Mouse (Mus musculus) cerebellum, adult 9-10 months (tissue): ENCODE results near the gene Fam76b.
"Not testable (repeated sequence)": the region's sequence is repeated elsewhere in the genome, so short reads cannot be mapped to it uniquely, and the experiment has no call there.

ENCODE experiments used
- DNase-seq: peaks from one replicate; pipeline ENCODE4 v3.0.0; 2022

Fam76b gene

DNA sequence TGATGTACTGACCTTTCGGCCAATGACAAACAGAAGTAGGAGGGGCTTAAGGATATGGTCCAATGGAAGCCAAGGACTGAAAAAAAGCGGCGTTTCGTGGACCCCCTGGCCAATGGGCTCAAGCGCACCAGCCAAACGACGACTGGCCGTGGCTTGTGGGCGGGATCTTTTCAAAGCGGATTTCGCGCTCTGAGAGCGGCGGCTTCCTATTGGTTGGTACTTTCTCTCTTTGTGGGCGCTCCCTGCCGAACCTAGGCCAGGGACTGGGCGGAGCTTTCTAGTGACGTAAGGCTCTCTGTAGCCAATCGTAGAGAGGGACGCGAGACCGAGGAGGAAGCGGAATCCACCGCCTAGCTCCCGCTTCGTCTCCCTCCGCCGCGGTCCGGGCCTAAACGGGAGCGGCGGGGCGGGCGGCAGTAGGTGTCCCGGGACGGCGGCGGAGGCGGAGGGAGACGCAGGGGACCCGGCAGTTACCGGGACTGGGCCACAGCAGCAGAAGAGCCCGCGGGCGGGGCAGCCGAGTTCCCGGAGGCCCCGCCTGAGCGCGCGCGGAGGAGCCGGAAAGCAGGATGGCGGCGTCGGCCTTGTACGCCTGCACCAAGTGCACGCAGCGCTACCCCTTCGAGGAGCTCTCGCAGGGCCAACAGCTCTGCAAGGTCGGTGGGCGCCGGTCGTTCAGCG lies at the start of gene Fam76b:
Gene Fam76b (plus strand): TSS at position 311 of the 681 bp plus-strand sequence.
- peak; percentile 100 for DNase-seq

DNA sequence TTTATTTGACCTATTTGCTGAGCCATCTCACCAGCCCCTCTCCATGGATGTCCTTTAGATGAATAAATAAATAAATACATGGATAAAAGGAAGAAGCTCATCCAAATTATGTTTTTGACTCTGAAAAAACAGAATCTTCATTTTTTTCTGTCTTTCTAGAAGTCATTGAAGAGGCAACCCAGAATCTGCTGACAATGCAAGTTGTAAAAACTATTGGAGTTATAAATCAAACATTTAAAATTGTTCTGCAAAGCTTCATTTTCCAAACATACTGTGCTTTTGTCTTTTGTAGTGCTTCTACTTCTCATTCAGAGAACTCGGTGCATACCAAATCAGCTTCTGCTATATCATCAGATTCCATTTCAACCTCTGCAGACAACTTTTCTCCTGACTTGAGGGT lies 45.5 kb upstream of the Fam76b start:
- DNase-seq, result no peak

DNA sequence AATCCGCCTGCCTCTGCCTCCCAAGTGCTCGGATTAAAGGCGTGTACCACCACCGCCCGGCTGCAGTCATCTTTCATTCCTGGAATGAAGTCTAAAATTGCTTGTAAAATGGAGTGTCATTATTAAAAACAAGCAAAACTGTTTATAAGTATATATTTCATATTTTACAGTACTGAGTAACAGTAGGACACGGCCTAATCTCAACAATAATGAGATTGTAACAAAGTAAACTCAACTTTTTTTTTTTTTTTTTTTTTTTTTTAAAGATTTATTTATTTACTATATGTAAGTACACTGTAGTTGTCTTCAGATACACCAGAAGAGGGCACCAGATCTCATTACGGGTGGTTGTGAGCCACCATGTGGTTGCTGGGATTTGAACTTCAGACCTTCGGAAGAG lies 36.7 kb upstream of the Fam76b start:
- DNase-seq, result not testable (repeated sequence)

DNA sequence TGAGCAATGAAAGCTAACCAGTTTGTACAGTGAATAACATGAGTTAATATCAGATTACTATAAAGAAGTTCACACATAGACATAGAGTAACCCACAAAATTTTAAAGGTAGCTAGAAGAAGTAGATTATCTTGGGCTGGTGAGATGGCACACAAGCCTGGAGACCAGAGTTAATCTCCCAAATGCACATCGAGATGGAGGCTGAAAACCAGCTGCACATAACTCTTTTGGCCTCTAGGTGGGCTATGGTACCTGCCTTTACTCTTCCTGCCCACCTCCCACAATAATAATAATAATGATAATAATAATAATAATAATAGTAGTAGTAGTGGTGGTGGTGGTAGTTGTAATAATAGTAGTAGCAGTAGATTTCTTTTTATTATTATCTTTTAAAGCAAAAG lies 33.2 kb upstream of the Fam76b start:
- no peak for DNase-seq

DNA sequence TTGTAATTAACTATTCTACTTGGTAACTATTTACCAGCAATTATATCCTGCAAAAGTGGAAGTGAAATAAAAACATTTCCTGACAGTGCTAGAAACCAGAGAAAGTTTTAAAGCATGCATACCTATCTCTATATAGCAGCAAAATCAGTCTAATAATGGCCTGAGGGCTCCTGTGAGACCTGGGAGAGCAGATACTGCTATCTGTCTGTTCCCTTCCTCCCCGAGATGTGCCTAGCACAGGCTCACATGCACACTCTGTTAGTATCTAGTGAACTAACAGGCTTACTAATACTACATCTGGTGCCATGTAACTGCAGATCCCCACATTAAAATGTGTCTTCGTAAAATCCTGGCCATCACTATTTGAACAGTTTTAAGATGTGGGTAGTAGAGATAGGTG lies 32.8 kb upstream of the Fam76b start:
- DNase-seq, result no peak

DNA sequence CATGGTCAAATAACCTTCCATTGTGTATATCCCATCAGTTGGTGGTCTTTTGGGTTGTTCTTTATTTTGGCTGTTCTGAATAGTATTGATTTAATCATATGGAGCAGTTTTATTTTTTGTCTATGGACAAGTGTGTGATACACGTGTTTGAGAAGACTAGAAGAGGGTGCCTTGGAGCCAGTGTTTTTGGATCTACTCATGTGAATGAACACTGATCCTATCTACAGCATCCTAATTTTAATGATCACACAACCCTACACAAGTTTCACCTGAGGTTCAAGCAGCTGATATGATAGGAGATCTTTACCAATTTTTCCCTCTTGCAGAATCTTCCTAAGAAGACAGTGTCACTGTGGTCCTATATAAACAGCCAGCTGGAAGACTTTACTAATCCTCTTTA lies 23.0 kb upstream of the Fam76b start:
- DNase-seq, result no peak

DNA sequence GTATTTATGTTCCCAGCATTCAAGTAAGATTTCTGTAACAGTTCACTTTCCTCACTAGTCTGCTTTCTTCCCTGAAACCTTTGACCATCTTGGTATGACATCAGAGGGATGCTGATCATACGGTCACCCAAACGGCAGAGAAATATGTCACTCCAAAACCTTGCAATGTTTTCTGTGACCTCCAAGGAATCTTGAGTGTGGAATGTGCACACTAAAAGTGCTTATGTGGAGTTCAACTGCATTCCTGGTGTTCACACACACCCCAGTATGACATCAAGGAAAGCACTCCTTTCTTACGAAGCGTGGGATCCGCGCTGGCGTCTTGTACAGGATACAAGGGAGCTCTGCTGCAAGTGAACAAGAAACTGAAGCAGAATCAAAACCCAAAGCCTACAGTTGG lies 20.7 kb upstream of the Fam76b start:
- no peak for DNase-seq

DNA sequence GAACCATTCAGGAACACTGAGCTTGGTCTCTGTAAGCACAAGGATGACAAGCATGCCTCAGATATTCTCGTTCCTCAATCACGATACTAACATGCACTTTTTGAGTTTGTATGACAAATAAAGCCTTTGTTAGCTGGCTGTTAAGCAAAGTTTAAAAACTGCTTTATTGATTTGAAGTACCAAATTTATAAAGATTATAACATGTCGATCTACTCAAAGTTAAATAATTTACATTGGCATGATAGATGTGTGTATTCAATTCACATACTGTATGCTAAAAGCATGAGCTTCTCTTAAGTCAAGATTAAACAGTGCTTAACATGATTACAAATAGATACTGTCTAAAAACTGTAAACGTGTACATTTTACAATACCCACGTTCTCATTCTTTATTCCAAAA lies 19.9 kb upstream of the Fam76b start:
- DNase-seq, result no peak

DNA sequence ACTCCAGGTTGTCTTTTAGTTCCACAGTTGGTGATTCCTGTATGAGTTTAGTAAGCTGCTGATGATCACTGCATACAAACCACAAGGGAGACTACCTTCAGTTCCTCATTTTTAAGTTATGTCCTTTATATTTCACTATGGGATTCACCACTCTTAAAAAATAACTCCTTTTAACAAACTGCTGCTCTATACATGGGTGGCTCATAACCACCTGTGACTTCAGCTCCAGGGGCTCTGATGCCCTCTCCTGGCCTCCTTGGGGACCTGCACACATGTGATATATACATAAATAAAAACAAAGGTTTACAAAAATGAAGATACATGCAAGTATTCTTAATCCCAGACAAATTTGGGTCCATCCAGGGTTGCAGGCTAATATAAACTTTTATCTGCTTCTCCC lies 17.6 kb upstream of the Fam76b start:
- DNase-seq, result no peak

DNA sequence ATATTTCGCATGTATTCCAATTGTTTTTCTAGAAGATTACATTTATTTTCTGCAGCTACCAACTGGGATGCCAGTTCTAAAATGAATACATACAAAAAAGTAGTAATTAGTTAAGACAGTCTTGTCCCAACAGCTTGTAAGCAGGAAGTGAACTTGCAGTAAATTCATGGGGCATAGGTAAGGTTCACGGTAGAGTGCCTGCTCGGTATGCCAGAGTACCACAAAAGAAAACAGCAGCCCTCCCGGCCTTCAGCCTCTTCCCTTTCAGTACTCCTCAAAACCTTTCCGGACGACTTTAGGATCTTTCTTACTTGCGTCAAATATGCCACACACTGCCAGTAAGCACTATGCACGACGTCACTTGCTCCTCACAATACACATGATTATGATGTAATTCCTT lies 9.1 kb upstream of the Fam76b start:
- no peak for DNase-seq

DNA sequence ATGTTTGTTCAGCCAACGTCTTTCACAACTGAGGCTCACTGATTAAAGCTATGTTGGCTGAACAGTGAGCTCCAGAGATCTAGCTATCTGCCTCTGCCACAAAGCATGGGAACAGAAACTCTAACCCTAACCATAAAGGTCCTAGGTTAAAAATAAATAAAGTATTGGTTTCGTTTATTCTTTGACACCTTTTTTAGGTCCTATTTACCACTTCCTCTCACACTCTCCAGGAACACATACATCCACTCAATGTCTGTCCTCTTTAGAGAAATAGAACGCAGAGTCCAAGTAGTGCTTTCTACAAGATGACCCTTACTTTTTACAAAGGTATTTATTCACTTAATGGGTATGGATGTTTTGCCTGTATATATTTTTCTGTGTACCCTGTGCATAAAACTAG lies 6.7 kb upstream of the Fam76b start:
- no peak for DNase-seq

DNA sequence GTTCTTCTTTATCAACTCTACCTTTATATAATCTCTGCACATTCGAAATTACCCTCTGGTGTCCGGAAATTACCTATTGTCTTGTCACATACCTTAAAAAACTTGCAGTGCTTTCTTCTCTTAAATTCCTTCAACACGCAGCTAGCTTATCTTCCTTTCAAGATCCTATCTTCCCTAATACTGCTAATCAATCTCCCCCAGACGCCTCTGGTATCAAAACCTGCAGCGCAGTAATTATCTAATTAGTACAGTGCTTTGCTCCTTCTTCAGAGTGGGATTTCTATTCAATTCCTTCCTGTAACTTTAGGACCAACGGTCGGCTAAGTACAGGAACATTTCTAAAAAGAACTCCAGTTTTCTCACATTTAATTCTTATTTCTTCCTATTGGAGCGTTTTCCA lies 1.6 kb upstream of the Fam76b start:
- DNase-seq, result no peak

DNA sequence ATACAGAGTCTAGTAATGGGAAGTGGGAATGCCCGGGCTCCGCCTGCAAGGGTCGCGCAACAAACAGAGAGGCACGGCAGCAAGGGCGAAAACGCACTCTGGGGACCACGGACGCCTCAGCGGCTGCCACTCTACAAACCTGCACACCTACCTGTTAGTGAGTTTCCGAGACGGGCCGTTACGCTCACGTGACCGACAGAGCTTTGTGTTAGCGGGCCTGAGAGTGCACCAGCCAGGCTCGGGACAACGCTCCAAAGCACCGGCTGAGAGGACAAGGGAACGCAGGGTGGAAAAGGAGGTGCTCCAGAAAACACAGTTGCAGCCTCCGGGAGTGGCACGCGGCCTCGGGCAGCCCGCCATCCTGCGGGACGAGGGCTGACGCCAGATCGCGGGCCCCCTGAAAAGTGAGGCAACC lies 1.1 kb upstream of the Fam76b start:
- no peak for DNase-seq

DNA sequence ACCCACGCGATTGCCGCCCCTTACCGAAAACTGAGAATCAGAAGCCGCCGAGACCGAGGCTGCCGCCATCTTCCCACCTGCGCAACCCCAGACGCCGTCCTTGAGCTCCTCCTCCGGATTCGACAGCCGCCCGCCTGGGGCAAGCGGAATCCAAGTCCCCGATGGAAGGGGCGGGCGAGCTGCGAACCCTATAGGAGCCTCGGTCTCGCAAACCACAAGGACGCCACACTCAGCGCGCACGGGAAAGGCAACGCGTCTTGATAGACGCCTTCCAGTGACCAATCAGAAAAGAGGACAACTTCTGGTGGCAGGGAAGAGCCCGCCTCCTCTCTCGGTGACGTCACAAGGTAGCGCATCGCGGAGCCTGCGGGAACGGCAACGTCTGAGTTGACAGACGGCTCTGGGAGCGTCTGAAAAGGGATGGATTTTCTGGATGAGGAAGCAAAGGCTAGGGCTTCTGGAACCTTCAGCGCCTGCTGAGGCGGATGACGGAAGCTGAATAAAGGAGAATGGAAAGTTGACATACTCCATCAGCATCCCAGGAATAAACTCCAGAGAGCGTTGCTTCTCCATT lies 597 bp upstream of the Fam76b start, which contains the start of gene Cep57:
Gene Cep57 (minus strand): TSS at position 276 of the 574 bp plus-strand sequence.
- DNase-seq, result peak; percentile 99

DNA sequence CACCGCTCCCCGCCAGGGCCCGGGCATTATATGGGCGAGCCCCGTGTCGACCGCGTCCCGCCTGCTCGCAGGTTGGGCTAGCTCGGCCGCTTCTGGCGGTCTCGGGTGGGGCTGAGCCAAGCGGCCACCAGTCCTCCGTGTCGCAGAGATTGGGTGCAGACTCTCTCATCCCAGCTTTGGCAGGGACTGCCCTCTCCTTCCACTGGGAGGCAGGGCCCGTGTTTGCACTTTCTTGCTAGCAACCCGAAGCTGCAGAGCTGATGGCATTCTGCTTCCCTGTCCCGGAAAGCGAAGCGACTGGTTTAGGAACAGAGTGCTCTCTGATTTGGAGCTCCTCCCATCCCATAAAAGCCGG lies 548 bp downstream of the Fam76b start:
- DNase-seq, result no peak

DNA sequence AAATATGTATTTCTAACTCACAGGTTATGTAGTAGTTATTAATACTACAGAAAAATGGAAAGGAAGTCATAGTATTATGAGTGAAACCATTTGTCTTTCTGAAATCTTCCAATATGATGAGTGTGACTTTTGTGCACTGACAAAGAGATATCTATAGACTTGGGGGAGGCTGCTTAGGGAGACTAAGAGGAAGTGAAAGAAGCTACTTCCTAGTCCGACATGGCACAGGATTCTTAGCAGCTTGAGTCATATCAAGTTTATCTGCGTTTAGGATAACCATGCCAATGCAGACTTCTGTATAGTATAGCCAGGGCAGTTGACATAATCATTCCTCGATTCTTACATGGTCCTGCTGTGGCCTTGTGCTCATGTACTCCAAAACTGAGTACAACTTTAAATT lies 7.7 kb downstream of the Fam76b start:
- no peak for DNase-seq

DNA sequence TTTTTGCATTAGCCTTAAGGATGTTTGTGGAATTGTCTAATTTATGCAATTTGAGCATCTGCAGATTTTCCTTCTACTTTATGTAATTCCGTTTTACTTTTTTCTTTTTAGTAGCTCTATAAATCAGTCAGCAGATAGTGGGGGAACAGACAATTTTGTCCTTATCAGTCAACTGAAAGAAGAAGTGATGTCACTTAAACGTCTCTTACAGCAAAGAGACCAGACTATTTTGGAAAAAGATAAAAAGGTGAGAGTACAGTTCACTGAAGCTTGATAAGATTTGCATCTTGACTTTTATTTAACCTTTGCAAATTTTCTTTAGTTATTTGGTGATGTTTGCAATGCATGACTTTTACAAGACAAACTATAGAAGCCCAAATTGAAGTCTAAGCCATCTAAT lies 9.2 kb downstream of the Fam76b start:
- no peak for DNase-seq

DNA sequence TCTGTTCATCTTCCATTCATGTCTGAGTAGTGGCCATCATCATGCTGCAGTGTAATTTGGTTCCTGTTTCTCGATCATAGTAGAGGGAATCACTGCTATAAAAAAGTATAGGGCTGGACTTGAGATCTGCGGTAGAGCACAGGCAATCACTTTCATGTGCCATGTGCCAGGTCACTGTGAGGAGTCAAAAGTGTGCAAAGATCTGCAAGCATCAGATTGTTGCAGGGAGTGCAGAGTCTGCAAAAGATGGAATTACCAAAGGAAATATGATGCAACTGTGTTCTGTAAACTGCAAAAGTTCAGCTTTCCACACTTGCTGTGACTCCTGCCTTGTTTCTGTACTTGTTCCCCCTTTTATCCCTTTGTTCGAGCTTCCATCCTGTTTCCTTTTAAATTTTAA lies 20.1 kb downstream of the Fam76b start:
- DNase-seq, result no peak

DNA sequence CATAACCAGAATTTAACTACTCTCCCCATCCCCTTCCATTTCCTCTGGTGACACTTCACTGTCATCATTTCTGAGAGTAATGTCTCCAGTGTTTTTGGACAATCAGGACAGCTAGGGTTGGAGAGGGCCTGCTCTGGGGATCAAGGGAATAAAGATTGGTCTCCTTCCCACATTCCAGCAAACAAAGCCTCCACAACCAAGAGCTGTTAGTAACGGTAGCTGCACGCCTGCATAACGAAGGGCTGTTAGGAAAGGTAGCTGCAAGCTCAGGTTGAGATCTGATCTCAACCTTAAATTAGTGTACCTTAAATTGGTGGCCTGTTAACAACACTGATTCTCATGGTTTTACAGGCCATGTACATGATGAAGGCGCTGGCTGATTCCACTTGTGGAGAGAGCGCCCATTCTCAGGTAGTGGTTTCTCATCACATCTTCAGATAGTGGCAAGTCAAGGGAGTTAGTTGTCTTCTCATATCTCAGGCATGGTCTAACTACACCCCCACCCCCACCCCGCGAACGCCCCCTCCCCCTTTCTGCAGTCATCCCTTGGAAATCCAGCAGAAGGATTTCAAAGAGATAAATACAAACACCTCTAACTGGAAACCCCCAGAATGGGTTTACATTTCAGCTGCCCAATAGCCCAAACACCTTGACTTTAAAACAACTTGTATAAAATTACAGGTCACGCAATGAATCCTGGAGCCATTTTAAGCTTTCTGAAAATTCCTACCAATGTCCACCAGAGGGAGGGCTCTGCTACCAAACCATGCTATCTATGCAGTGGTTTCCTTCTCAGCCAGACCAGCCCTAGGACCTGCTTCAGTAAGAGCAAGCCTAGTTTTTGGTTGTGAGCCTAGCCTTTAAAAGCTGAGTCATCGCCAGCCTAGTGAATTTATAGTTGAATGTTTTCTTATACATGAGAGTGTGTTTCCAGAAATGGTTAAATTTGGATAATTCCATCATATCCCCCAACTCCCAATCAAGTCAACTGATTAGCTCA lies 21.3 kb downstream of the Fam76b start:
- DNase-seq, result no peak

DNA sequence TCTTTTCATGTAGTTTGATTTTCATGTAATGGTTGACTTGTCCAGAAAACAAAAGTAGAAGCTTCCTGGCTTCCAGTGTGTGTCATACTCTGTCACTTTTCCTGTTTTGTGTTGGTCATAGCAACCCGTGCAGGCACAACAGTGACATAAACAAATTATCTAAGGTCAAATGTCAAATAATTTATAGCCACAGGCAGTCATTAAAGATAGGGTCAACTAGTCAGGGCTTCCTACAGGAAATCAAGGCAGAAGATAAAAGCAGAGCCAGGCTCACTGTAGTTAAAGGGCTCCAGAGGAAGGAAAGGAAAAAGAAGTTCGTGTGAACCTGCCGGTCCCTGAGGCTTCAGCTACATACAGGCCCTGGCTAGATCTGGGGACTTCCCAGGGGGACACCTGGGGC lies 26.4 kb downstream of the Fam76b start:
- no peak for DNase-seq

DNA sequence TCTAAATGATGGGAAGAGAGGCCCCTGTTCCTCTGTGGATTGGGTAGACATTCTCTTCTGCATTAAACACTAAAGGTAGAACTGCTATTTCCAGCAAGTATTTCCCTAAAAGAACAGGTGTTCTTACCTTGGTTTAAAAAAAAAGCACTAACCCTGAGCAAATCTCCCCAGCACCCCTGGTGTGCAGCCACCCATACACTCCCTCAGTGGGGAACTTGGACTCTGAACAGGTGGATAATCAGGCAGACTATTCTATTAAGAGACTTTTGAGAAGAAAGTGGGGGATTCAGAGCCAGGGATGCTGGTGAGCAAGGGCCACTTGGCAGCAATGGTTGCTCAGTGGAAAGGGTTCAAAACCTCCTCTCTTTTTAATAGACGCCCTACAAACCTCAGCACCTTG lies 28.7 kb downstream of the Fam76b start:
- DNase-seq, result no peak

DNA sequence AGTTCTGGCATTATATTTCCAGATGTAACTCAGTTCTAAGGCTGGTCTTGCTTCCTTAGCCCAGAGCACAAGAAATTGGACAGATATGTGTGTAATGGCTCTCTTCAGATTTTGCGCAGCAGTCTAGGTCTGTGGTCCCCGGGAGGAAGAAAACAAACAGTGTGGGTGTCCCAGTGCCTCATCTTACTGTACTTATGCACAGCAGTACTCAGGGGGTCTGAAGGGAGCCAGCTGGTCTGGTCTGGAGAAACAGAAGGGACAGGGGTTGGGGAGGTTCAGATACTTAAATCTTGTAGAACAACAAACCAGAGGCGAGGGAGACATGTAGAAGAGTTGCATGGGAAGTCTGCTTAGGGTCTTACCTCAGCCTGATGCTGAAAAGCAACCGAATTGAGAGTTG lies 29.3 kb downstream of the Fam76b start:
- no peak for DNase-seq

DNA sequence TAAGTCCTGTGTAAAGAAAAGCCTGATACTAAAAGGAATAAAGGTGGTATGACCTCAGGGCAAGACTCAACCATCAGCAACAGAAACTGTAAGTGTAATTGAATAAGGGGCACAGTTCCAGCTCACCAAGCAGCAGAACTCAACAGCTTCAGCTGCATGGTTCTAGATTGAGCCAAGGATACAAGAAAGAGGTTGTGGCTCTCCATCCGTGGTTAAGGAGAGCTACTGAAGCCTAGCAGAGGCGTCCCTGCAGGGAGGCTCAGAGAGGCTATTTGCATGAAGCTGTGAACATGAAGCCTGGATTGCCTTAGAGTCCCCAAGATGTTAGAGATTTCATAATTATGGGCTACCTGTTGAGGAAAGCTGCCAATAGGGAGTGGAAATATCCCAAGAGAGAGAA lies 40.1 kb downstream of the Fam76b start:
- no peak for DNase-seq

DNA sequence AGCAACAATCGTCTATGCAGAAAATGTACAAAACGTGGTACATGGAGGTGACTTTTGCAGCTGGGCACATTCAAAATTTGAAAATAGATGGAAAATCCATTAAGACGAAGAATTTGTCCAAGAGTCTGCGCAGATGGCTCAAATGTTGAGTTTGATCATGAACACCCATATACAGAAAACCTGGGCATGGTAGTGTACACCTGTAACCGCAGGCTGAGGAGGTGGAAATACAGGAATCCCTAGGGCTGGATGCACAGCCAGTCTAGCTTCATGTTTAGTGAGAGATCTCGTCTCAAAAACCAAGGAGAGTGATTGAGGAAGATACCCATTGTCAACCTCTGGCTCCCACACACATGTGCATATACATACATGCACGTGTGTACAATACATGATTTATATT lies 44.1 kb downstream of the Fam76b start:
- DNase-seq, result no peak
